ENCODE assay signal across 17 mouse cellular contexts in genomic region chr6:71415446-71415845, GRCm38 (mm10). TPM values are rescaled to one million over a fixed set of nuclear protein-coding genes. Genes with fewer than 3 reads are reported as not detected.
"Had no signal": no experiment of that assay in that cellular context is flagged by ENCODE, and none has a peak within 500 bp of the region (broad histone marks: within the 10 kb centered on the region; RNA-seq: fewer than 3 reads in every experiment).

No protein-coding gene starts in this region.

- H3K27me3 ChIP-seq: kidney, embryonic 15.5 days; limb, embryonic 13.5 days; liver, embryonic 12.5 days; lung, embryonic 15.5 days; neural tube, embryonic 12.5 days had no signal

- H3K27ac ChIP-seq: kidney, embryonic 15.5 days; limb, embryonic 13.5 days; liver, embryonic 12.5 days; lung, embryonic 15.5 days; midbrain, embryonic 10.5 days; neural tube, embryonic 12.5 days had no signal

- H3K4me3 ChIP-seq: kidney, embryonic 15.5 days; limb, embryonic 13.5 days; liver, embryonic 12.5 days; lung, embryonic 15.5 days; midbrain, embryonic 10.5 days; neural tube, embryonic 12.5 days had no signal

- ATAC-seq: liver, embryonic 12.5 days had no signal

- H3K4me2 ChIP-seq: kidney, embryonic 15.5 days; limb, embryonic 13.5 days; liver, embryonic 12.5 days; lung, embryonic 15.5 days; neural tube, embryonic 12.5 days had no signal

- H3K9ac ChIP-seq: kidney, embryonic 15.5 days; limb, embryonic 13.5 days; liver, embryonic 12.5 days; lung, embryonic 15.5 days; neural tube, embryonic 12.5 days had no signal

- DNase-seq: kidney, adult 2 months; kidney, postnatal 25 days; layer of hippocampus, adult 9-11 months; lung, postnatal 14 days; midbrain, embryonic 14.5 days; right cerebral cortex, postnatal 4 days; thymus, postnatal 36 days had no signal

- H3K9me3 ChIP-seq: kidney, embryonic 15.5 days; limb, embryonic 13.5 days; liver, embryonic 12.5 days; lung, embryonic 15.5 days; midbrain, embryonic 10.5 days; neural tube, embryonic 12.5 days had no signal

- H3K4me1 ChIP-seq: kidney, embryonic 15.5 days; limb, embryonic 13.5 days; midbrain, embryonic 10.5 days; neural tube, embryonic 12.5 days had no signal

RNA-seq across cellular contexts. Expression of gene Cd8a, which starts 42.2 kb away (rescaled TPM):
- total RNA-seq: left cerebral cortex, postnatal 36 days; megakaryocyte progenitor cell, adult 5-6 weeks had no signal
- polyA plus RNA-seq: limb, embryonic 13.5 days; liver, embryonic 12.5 days; liver, embryonic 16.5 days; midbrain, embryonic 10.5 days; midbrain, embryonic 14.5 days; neural tube, embryonic 12.5 days; stomach, embryonic 16.5 days had no signal
